Mouse (Mus musculus): ENCODE results near the gene Nxpe3. TPM values are rescaled to one million over a fixed set of nuclear protein-coding genes. Genes with fewer than 3 reads are reported as not detected.

The Nxpe3 gene
- polyA plus RNA-seq, 1 experiment = 1.3 TPM

DNA sequence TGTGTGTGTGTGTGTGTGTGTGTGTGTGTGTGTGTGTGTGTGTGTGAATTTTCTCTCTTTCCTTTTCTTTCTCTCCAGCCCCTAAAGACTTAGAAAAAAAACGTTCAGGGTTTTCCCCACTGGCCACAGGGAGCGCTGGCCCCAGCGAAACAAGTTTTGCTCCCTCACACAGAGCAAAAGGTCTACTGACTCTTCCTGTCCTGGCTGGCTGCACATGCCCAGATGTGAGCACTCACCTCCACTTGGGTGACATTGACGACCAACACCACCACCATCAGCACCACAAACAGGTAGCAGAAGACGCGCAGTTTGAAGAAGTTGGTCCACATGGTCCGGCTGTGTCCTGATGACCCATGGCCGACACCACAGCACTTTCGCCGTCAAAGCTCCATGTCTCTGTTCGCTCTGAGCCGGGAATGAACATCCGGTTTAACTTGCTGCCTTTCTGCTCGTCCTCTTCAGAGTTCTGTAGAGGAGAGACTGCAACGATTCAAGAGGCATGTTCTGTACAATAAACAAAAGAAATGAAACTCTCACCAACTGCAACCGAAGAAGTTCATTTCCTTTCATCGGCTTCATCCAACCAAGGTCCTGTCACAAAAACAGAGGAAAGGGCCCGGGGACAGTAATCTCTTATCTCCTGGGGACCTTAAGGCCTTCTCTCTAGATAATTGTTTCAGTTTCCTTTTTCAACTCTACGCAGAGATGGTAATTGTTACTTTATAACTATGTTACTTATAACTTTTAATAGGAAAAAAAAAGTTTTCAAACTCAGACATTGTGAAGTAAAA lies 4.5 kb downstream of the Nxpe3 start:
- Histone ChIP-seq H3K4me1 (ENCODE audit: control insufficient read depth, insufficient read depth, insufficient read length, low read length) (peaks cover 15% of the 10 kb centered on the region; the same call in 1 of the 2 replicates), H3K27me3 (ENCODE audit: control insufficient read depth, insufficient read depth, low read length) (no peaks in the 10 kb centered on the region), H3K27ac (ENCODE audit: insufficient read depth, low read depth, low read length) (peak overlapping the region; percentile 25), H3K4me3 (ENCODE audit: low read depth, low read length) (peak overlapping the region; percentile 11), H3K36me3 (ENCODE audit: control insufficient read depth, insufficient read depth, low read length) (no peaks in the 10 kb centered on the region)
- WGBS = 78% methylated on average over 19 of the region's 19 CpGs
- TF ChIP-seq POLR2A (IDR thresholded peaks at IDR 0.05; ENCODE audit: low read depth, low read length) = no peak
- TF ChIP-seq CTCF (IDR thresholded peaks at IDR 0.05; ENCODE audit: extremely low read depth, insufficient read length, insufficient replicate concordance, low read depth, low read length) = no peak

DNA sequence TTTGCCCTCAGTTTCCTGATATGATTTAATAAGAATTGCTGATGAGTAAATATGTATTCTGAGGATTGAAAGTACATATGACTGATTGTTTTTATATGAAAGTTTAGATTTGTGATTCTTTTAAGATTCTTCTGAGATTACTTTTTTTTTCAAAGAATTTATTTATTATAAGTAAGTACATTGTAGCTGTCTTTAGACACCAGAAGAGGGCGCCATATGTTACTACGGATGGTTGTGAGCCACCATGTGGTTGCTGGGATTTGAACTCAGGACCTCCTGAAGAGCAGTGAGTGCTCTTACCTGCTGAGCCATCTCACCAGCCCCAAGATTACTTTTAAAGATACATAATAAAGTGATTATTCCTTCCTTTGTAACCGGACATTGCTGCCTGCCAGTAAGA lies 5.6 kb downstream of the Nxpe3 start:
- Histone ChIP-seq H3K27ac (ENCODE audit: insufficient read depth, low read depth, low read length) (no peak overlapping the region), H3K36me3 (ENCODE audit: control insufficient read depth, insufficient read depth, low read length) (no peaks in the 10 kb centered on the region), H3K27me3 (ENCODE audit: control insufficient read depth, insufficient read depth, low read length) (no peaks in the 10 kb centered on the region), H3K4me1 (ENCODE audit: control insufficient read depth, insufficient read depth, insufficient read length, low read length) (peaks cover 15% of the 10 kb centered on the region; the same call in 1 of the 2 replicates), H3K4me3 (ENCODE audit: low read depth, low read length) (no peak overlapping the region)
- TF ChIP-seq POLR2A (IDR thresholded peaks at IDR 0.05; ENCODE audit: low read depth, low read length) = no peak
- TF ChIP-seq CTCF (IDR thresholded peaks at IDR 0.05; ENCODE audit: extremely low read depth, insufficient read length, insufficient replicate concordance, low read depth, low read length) = no peak
- 61% methylated on average over 3 of the region's 3 CpGs for WGBS

DNA sequence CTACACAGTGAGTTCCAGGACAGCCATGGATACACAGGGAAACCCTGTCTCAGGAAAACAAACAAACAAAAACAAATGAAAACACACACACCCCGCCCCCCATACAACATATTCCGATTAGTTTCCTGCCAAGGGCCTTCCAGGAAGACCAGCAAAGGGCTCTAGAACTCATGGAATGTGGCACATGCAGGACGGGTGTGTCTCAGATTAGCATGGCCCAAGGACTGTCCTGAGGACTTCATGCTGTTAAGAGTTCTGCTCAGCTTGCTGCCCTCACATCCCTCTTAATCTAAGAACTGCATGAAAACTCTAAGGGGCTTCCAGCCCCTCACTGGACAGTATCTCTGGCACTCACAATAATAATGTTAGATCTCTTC lies 6.5 kb downstream of the Nxpe3 start:
- H3K36me3 ChIP-seq (ENCODE audit: control insufficient read depth, insufficient read depth, low read length) = no peaks in the 10 kb centered on the region
- H3K4me3 ChIP-seq (ENCODE audit: low read depth, low read length) = no peak overlapping the region
- 58% methylated on average over 3 of the region's 3 CpGs for WGBS
- H3K4me1 ChIP-seq (ENCODE audit: control insufficient read depth, insufficient read depth, insufficient read length, low read length) = peaks cover 11% of the 10 kb centered on the region; the same call in 1 of the 2 replicates
- TF ChIP-seq POLR2A (IDR thresholded peaks at IDR 0.05; ENCODE audit: low read depth, low read length) (no peak), CTCF (IDR thresholded peaks at IDR 0.05; ENCODE audit: extremely low read depth, insufficient read length, insufficient replicate concordance, low read depth, low read length) (no peak)
- no peaks in the 10 kb centered on the region for H3K27me3 ChIP-seq (ENCODE audit: control insufficient read depth, insufficient read depth, low read length)
- H3K27ac ChIP-seq (ENCODE audit: insufficient read depth, low read depth, low read length) = 0 out of 2 replicates have a peak overlapping the region, but pooled peaks have one; percentile 27

DNA sequence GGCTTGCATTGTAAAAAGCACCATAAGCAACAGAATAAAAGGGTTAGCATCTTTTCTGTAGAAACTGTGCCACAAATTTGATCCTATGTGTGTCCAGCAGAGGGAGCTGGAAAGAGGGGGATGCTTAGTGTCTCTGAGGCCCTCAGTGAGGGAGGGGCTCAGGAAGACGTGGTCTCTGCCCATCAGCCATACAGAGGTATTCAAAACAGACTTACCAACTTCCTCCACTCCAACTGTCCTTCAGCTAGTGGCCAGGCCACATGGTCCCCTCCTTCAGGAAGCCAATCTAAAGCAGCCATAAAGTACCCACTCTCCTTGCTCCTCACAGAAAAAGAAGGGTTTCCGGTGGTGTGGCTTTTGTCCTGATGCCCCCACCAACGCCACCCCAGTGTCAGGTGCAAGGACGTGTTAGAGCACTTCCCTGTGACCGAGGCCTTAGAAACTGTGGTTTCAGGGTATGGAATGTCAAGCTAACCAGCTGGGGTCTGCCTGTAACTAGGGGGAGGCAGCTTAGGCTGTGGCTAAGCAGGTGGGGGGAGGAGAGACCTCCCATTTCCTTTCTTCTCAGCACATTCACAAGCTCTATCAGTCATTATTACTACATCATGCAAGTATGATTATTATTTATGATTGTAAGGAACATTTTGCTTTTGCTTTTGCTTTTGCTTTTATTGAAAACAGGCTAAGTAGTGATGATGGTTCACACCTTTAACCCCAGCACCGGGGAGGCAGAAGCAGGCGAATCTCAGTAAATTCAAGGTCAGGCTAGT lies 7.1 kb downstream of the Nxpe3 start:
- H3K4me1 ChIP-seq (ENCODE audit: control insufficient read depth, insufficient read depth, insufficient read length, low read length) = peaks cover 11% of the 10 kb centered on the region; the same call in 1 of the 2 replicates
- H3K27me3 ChIP-seq (ENCODE audit: control insufficient read depth, insufficient read depth, low read length) = no peaks in the 10 kb centered on the region
- H3K27ac ChIP-seq (ENCODE audit: insufficient read depth, low read depth, low read length) = peak overlapping the region; percentile 27; the same call in 1 of the 2 replicates
- TF ChIP-seq CTCF (IDR thresholded peaks at IDR 0.05; ENCODE audit: extremely low read depth, insufficient read length, insufficient replicate concordance, low read depth, low read length) = peak; percentile 40; the same call in 1 of the 2 replicates
- TF ChIP-seq POLR2A (IDR thresholded peaks at IDR 0.05; ENCODE audit: low read depth, low read length) = no peak
- WGBS = 53% methylated on average over 7 of the region's 7 CpGs
- H3K36me3 ChIP-seq (ENCODE audit: control insufficient read depth, insufficient read depth, low read length) = no peaks in the 10 kb centered on the region
- H3K4me3 ChIP-seq (ENCODE audit: low read depth, low read length) = no peak overlapping the region

DNA sequence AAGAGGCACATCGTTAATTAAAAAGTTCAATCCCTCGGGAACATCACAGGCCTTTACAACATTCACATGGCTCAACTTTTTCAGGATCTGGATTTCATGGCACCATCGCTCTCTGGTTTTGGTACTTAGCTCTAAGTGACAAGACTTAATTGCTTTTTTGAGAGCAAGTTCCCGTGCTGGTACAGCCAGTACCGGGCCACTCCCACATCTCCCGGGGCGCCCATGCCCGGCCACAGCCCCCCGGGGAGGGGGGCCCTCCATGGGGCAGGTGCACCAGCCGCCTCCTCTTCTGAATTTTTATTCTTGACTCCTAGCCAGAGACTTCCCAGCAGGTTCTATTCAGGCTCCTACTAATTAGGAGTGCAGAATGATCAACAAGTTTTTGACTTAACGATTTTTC lies 10.8 kb downstream of the Nxpe3 start:
- H3K36me3 ChIP-seq (ENCODE audit: control insufficient read depth, insufficient read depth, low read length) = no peaks in the 10 kb centered on the region
- 77% methylated on average over 11 of the region's 11 CpGs for WGBS
- no peak overlapping the region for H3K4me3 ChIP-seq (ENCODE audit: low read depth, low read length)
- TF ChIP-seq CTCF (IDR thresholded peaks at IDR 0.05; ENCODE audit: extremely low read depth, insufficient read length, insufficient replicate concordance, low read depth, low read length) (no peak), POLR2A (IDR thresholded peaks at IDR 0.05; ENCODE audit: low read depth, low read length) (no peak)
- H3K27ac ChIP-seq (ENCODE audit: insufficient read depth, low read depth, low read length) = no peak overlapping the region
- H3K27me3 ChIP-seq (ENCODE audit: control insufficient read depth, insufficient read depth, low read length) = no peaks in the 10 kb centered on the region
- peaks cover 8% of the 10 kb centered on the region; the same call in 1 of the 2 replicates for H3K4me1 ChIP-seq (ENCODE audit: control insufficient read depth, insufficient read depth, insufficient read length, low read length)

DNA sequence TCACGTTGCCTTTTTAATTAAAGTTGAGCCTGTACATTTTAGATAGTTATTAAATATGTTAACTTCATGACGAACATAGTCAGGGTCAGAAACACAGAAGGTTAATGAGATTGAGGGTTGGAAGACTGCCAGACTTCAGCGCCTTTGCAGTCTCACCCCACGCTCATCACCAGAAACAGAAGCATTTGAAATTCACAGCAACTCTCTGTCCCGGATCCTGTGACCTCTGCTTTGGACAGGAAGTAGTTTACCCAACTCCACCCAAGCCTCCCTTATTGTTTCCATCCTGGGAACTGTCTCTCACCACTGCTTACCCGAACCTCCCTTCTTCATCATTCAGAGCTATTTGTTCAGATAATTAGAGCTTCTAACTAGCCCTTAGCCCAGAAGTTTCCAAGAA lies 19.1 kb downstream of the Nxpe3 start:
- WGBS = 54% methylated on average over 6 of the region's 6 CpGs
- Histone ChIP-seq H3K4me1 (ENCODE audit: control insufficient read depth, insufficient read depth, insufficient read length, low read length) (no peaks in the 10 kb centered on the region), H3K4me3 (ENCODE audit: low read depth, low read length) (no peak overlapping the region), H3K27me3 (ENCODE audit: control insufficient read depth, insufficient read depth, low read length) (no peaks in the 10 kb centered on the region), H3K36me3 (ENCODE audit: control insufficient read depth, insufficient read depth, low read length) (no peaks in the 10 kb centered on the region), H3K27ac (ENCODE audit: insufficient read depth, low read depth, low read length) (no peak overlapping the region)
- no peak for TF ChIP-seq POLR2A (IDR thresholded peaks at IDR 0.05; ENCODE audit: low read depth, low read length)
- no peak for TF ChIP-seq CTCF (IDR thresholded peaks at IDR 0.05; ENCODE audit: extremely low read depth, insufficient read length, insufficient replicate concordance, low read depth, low read length)

DNA sequence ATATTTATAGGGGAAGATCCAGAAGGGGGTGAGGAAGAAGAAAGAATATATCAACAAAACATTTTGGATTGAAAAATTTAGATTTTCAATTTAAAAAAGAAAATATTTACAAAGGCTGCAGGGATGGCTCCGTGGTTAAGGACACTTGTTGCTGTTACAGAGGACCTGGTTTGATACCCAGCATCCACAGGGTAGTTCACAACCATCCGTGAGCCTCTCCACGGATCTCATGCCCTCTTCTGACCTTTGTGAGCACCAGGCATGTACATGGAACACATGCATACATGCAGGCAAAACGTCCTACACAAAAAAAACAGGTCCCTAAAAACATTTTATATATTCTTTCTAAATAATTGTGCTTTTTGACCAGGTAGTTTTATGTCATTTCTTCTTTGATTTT lies 31.3 kb downstream of the Nxpe3 start:
- Histone ChIP-seq H3K4me1 (ENCODE audit: control insufficient read depth, insufficient read depth, insufficient read length, low read length) (no peaks in the 10 kb centered on the region), H3K27me3 (ENCODE audit: control insufficient read depth, insufficient read depth, low read length) (no peaks in the 10 kb centered on the region), H3K4me3 (ENCODE audit: low read depth, low read length) (no peak overlapping the region), H3K27ac (ENCODE audit: insufficient read depth, low read depth, low read length) (no peak overlapping the region), H3K36me3 (ENCODE audit: control insufficient read depth, insufficient read depth, low read length) (no peaks in the 10 kb centered on the region; the same call in 1 of the 2 replicates)
- WGBS = 73% methylated on average over 4 of the region's 4 CpGs
- TF ChIP-seq CTCF (IDR thresholded peaks at IDR 0.05; ENCODE audit: extremely low read depth, insufficient read length, insufficient replicate concordance, low read depth, low read length) (no peak), POLR2A (IDR thresholded peaks at IDR 0.05; ENCODE audit: low read depth, low read length) (no peak)
